Comparison of ENCODE assay signal across 8 mouse cellular contexts in the genomic region with DNA sequence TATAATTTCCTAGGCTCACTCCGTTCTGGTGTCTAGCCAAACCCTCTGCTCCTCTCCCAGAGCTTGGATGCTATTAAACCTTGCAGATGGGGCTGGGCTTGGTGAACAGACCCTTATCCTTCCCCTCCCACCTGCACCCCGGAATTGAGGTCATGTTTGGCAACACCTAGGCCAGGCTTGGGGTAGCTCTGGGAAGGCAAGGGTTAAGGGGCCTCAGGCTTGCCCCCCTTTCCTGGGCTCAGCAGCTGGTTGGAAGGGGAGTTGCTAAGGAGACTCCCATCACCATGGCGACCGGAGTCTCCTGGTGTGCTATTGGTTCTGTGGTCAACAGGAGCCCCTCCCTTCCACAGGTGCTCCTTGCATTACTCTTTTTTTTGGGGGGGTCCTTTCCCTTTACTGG. TPM values are rescaled to one million over a fixed set of nuclear protein-coding genes. Genes with fewer than 3 reads are reported as not detected.
A peak's percentile ranks its signal among the peaks of the same experiment; 100 is the strongest.
DNase-seq lines count a peak whose midpoint lies in the region; ATAC-seq and TF ChIP-seq lines count a peak whose summit lies in the region.

No protein-coding gene starts in this region.

- 0 out of 2 replicates have a peak, but pooled peaks cover 6% of the 10 kb centered on the region for H3K4me1 ChIP-seq in stomach, embryonic 15.5 days
- no peaks in the 10 kb centered on the region for H3K4me1 ChIP-seq in stomach, postnatal 0 days (replicated peaks; ENCODE audit: control insufficient read depth, insufficient read depth)
- H3K4me1 ChIP-seq in limb, embryonic 10.5 days = peaks cover 31% of the 10 kb centered on the region
- H3K4me1 ChIP-seq in lung, adult 2 months (ENCODE audit: control insufficient read depth, insufficient read depth, low read length) = no peaks in the 10 kb centered on the region

- no peaks in the 10 kb centered on the region for H3K36me3 ChIP-seq in stomach, embryonic 15.5 days
- H3K36me3 ChIP-seq in stomach, postnatal 0 days (ENCODE audit: control insufficient read depth, insufficient read depth, low read length) = no peaks in the 10 kb centered on the region
- H3K36me3 ChIP-seq in limb, embryonic 10.5 days = no peaks in the 10 kb centered on the region

- no peaks in the 10 kb centered on the region for H3K27me3 ChIP-seq in stomach, embryonic 15.5 days (replicated peaks)
- no peaks in the 10 kb centered on the region for H3K27me3 ChIP-seq in stomach, postnatal 0 days (ENCODE audit: control insufficient read depth, insufficient read depth, low read length)
- H3K27me3 ChIP-seq in limb, embryonic 10.5 days (ENCODE audit: low read depth, poor library complexity, severe bottlenecking) = no peaks in the 10 kb centered on the region

- no peak for TF ChIP-seq POLR2A in lung, adult 2 months (IDR thresholded peaks at IDR 0.05; ENCODE audit: borderline replicate concordance, extremely low read depth, low read depth, low read length)

- ATAC-seq in stomach, embryonic 15.5 days (ENCODE audit: insufficient read depth, low FRiP score, low read depth) = 0 out of 2 replicates have a peak, but pooled peaks have one; percentile 32
- no peak for ATAC-seq in stomach, postnatal 0 days (ENCODE audit: low FRiP score, low TSS enrichment)

- H3K4me2 ChIP-seq in stomach, embryonic 15.5 days = no peak overlapping the region
- H3K4me2 ChIP-seq in stomach, postnatal 0 days (replicated peaks; ENCODE audit: low read depth) = no peak overlapping the region

- TF ChIP-seq EP300 in stomach, postnatal 0 days (optimal IDR thresholded peaks at IDR 0.05) = no peak

- H3K9me3 ChIP-seq in stomach, embryonic 15.5 days = no peaks in the 10 kb centered on the region
- no peaks in the 10 kb centered on the region for H3K9me3 ChIP-seq in stomach, postnatal 0 days (ENCODE audit: control insufficient read depth, low read length)
- H3K9me3 ChIP-seq in limb, embryonic 10.5 days (replicated peaks) = no peaks in the 10 kb centered on the region

- TF ChIP-seq CTCF in stomach, postnatal 0 days (IDR thresholded peaks at IDR 0.05; ENCODE audit: low read depth) = no peak
- no peak for TF ChIP-seq CTCF in lung, adult 2 months (IDR thresholded peaks at IDR 0.05; ENCODE audit: insufficient read depth, low read length)

- no peak overlapping the region for H3K9ac ChIP-seq in stomach, embryonic 15.5 days
- no peak overlapping the region for H3K9ac ChIP-seq in stomach, postnatal 0 days (ENCODE audit: low read length)

- DNase-seq in stomach, postnatal 0 days (ENCODE audit: low spot score) = no peak
- peak; percentile 75 to 80 for DNase-seq in frontal cortex, postnatal 36 days (ENCODE audit: low spot score in 2 of 2)
- peak; percentile 63 for DNase-seq in limb, embryonic 10.5 days (ENCODE audit: low spot score)
- peak; percentile 74 for DNase-seq in right cerebral cortex, postnatal 14 days
- no peak for DNase-seq in heart, adult 18-20 months
- no peak for DNase-seq in lung, adult 2 months
- no peak for DNase-seq in adrenal gland, adult 18-20 months (ENCODE audit: low spot score in 2 of 2)

- H3K4me3 ChIP-seq in stomach, embryonic 15.5 days (replicated peaks) = no peak overlapping the region
- no peak overlapping the region for H3K4me3 ChIP-seq in stomach, postnatal 0 days (ENCODE audit: low read depth, low read length)
- peak overlapping the region; percentile 21; the same call in 1 of the 2 replicates for H3K4me3 ChIP-seq in limb, embryonic 10.5 days
- H3K4me3 ChIP-seq in lung, adult 2 months (replicated peaks; ENCODE audit: extremely low read depth, low read depth, low read length) = no peak overlapping the region

- 31% methylated on average over 4 of the region's 4 CpGs for WGBS in stomach, embryonic 15.5 days
- WGBS in stomach, postnatal 0 days = 33% methylated on average over 4 of the region's 4 CpGs
- 27% methylated on average over 4 of the region's 4 CpGs for WGBS in limb, embryonic 10.5 days
- WGBS in lung, adult 2 months = 63% methylated on average over 4 of the region's 4 CpGs

- H3K27ac ChIP-seq in stomach, embryonic 15.5 days = no peak overlapping the region
- no peak overlapping the region for H3K27ac ChIP-seq in stomach, postnatal 0 days (replicated peaks)
- peak overlapping the region; percentile 4; the same call in 1 of the 2 replicates for H3K27ac ChIP-seq in limb, embryonic 10.5 days

RNA-seq across cellular contexts. Expression of a gene that starts 32.5 kb away (rescaled TPM):
- 5.9 and 6.2 TPM in 2 replicates for polyA plus RNA-seq in stomach, embryonic 15.5 days (2015; fragmentation: Nextera tagmentation; extraction: Ambion mirVana)
- 2.5 and 3.0 TPM in 2 replicates for polyA plus RNA-seq in stomach, postnatal 0 days (2015; fragmentation: Nextera tagmentation; extraction: Ambion mirVana)
- 3.6 and 4.5 TPM in 2 replicates for polyA plus RNA-seq in limb, embryonic 10.5 days (2016; fragmentation: Nextera tagmentation; extraction: Ambion mirVana)
- 10 to 100 TPM; 52.5 to 59.1 TPM for total RNA-seq in heart, adult 18-20 months (2021)
- 13.1 and 13.8 TPM in 2 replicates for polyA plus RNA-seq in lung, adult 2 months (2012; rRNA removed)
- total RNA-seq in adrenal gland, adult 18-20 months (2021) = 10 to 100 TPM in 1 of 2 experiments, 1 to 10 TPM in 1; 6.2 to 13.3 TPM

RNA-seq across cellular contexts. Expression of a gene that starts 41.2 kb away (rescaled TPM):
- polyA plus RNA-seq in stomach, embryonic 15.5 days (2015; fragmentation: Nextera tagmentation; extraction: Ambion mirVana) = 61.1 and 61.6 TPM in 2 replicates
- 37.2 and 40.8 TPM in 2 replicates for polyA plus RNA-seq in stomach, postnatal 0 days (2015; fragmentation: Nextera tagmentation; extraction: Ambion mirVana)
- 50.4 and 61.7 TPM in 2 replicates for polyA plus RNA-seq in limb, embryonic 10.5 days (2016; fragmentation: Nextera tagmentation; extraction: Ambion mirVana)
- total RNA-seq in heart, adult 18-20 months (2021) = 10 to 100 TPM; 43.1 to 44.5 TPM
- polyA plus RNA-seq in lung, adult 2 months (2012; rRNA removed) = 81.2 and 88.3 TPM in 2 replicates
- total RNA-seq in adrenal gland, adult 18-20 months (2021) = 10 to 100 TPM; 44.9 to 51.2 TPM

RNA-seq across cellular contexts. Expression of a gene that starts 48.2 kb away (rescaled TPM):
- 284 and 293 TPM in 2 replicates for polyA plus RNA-seq in stomach, embryonic 15.5 days (2015; fragmentation: Nextera tagmentation; extraction: Ambion mirVana)
- polyA plus RNA-seq in stomach, postnatal 0 days (2015; fragmentation: Nextera tagmentation; extraction: Ambion mirVana) = 161 TPM in 2 replicates
- polyA plus RNA-seq in limb, embryonic 10.5 days (2016; fragmentation: Nextera tagmentation; extraction: Ambion mirVana) = 434 and 487 TPM in 2 replicates
- total RNA-seq in heart, adult 18-20 months (2021) = 100 to 1,000 TPM; 160 to 168 TPM
- polyA plus RNA-seq in lung, adult 2 months (2012; rRNA removed) = 49.3 and 65.5 TPM in 2 replicates
- total RNA-seq in adrenal gland, adult 18-20 months (2021) = 100 to 1,000 TPM; 175 to 181 TPM

RNA-seq across cellular contexts. Expression of a gene that starts 50.3 kb away (rescaled TPM):
- polyA plus RNA-seq in stomach, embryonic 15.5 days (2015; fragmentation: Nextera tagmentation; extraction: Ambion mirVana) = 0.93 and 1.6 TPM in 2 replicates
- 4.7 and 5.0 TPM in 2 replicates for polyA plus RNA-seq in stomach, postnatal 0 days (2015; fragmentation: Nextera tagmentation; extraction: Ambion mirVana)
- 0.15 and 0.33 TPM in 2 replicates for polyA plus RNA-seq in limb, embryonic 10.5 days (2016; fragmentation: Nextera tagmentation; extraction: Ambion mirVana)
- total RNA-seq in heart, adult 18-20 months (2021) = 1 to 10 TPM in 1 of 2 experiments, under 1 TPM in 1; 0.89 to 1.5 TPM
- 9.7 and 11.3 TPM in 2 replicates for polyA plus RNA-seq in lung, adult 2 months (2012; rRNA removed)
- total RNA-seq in adrenal gland, adult 18-20 months (2021) = 1 to 10 TPM in 1 of 2 experiments, under 1 TPM in 1; 0.50 to 1.0 TPM

Comparison
In these comparisons a context has a peak if more than half of its experiments do, and no peak if none do; other contexts are left out.
1. DNase-seq: peak in frontal cortex, postnatal 36 days (2 of 2), limb, embryonic 10.5 days (single experiment) and right cerebral cortex, postnatal 14 days (single experiment); none in stomach, postnatal 0 days (single experiment), heart, adult 18-20 months (0 of 2), lung, adult 2 months (single experiment) and adrenal gland, adult 18-20 months (0 of 2).